Mouse (Mus musculus) kidney, embryonic 14.5 days (tissue): ENCODE data around the gene Parvg. TPM values are rescaled to one million over a fixed set of nuclear protein-coding genes. Genes with fewer than 3 reads are reported as not detected.

Experiments
- ATAC-seq: fragments of 200-750 bp; cut with Nextera tagmentation; 2 replicates; pipeline ENCODE4 v1.8.0; 2017; ENCODE audit warnings: moderate number of reproducible peaks, mild to moderate bottlenecking, moderate TSS enrichment, moderate library complexity; ENCODE audit not compliant: low FRiP score, low TSS enrichment
- H3K27ac ChIP-seq: fragments of 300-500 bp; sonication (generic); 2 replicates; pipeline ENCODE4 v1.5.1; 2014; ENCODE audit warnings: low read depth, mild to moderate bottlenecking, low read length, moderate library complexity, mixed read lengths
- H3K27me3 ChIP-seq: fragments of 300-500 bp; sonication (generic); 2 replicates; pipeline ENCODE4 v1.6.1; 2014; ENCODE audit warnings: mild to moderate bottlenecking, low read length; ENCODE audit not compliant: control insufficient read depth, insufficient read depth
- H3K36me3 ChIP-seq: fragments of 300-500 bp; sonication (generic); 2 replicates; pipeline ENCODE4 v1.6.1; 2014; ENCODE audit warnings: low read length, mixed read lengths; ENCODE audit not compliant: control insufficient read depth, insufficient read depth
- H3K4me1 ChIP-seq: fragments of 300-500 bp; sonication (generic); 2 replicates; pipeline ENCODE4 v1.6.1; 2014; ENCODE audit warnings: low read length, mixed read lengths; ENCODE audit not compliant: control insufficient read depth, insufficient read depth
- H3K4me2 ChIP-seq: fragments of 300-500 bp; sonication (generic); replicated peaks from 2 replicates; pipeline ENCODE4 v1.6.1; 2014; ENCODE audit warnings: low read depth, mild to moderate bottlenecking, low read length
- H3K4me3 ChIP-seq: fragments of 300-500 bp; sonication (generic); 2 replicates; pipeline ENCODE4 v1.5.1; 2014; ENCODE audit warnings: mild to moderate bottlenecking, low read length
- H3K9ac ChIP-seq: fragments of 300-500 bp; sonication (generic); 2 replicates; pipeline ENCODE4 v1.6.1; 2014; ENCODE audit warnings: low read depth, mild to moderate bottlenecking, low read length, moderate library complexity
- H3K9me3 ChIP-seq: fragments of 300-500 bp; sonication (generic); 2 replicates; pipeline ENCODE4 v1.6.1; 2016; ENCODE audit warnings: low read length; ENCODE audit not compliant: control insufficient read depth
- WGBS: fragments of 180-500 bp; shearing (Covaris S2); extraction: QIAGEN DNeasy Blood & Tissue Kit; methylation state at CpG from one replicate; pipeline ENCODE4 v1.1.7; 2014; 5-methylcytosine and 5-hydroxymethylcytosine counted together
- polyA plus RNA-seq: library from polyadenylated mRNA; unstranded; fragments of >200 nt; fragmentation: Nextera tagmentation; extraction: Ambion mirVana; gene quantifications from 2 replicates; pipeline ENCODE4 v1.2.1, GENCODE M21; 2014

Gene Parvg
- 0.70 and 0.94 TPM in 2 replicates for polyA plus RNA-seq

DNA sequence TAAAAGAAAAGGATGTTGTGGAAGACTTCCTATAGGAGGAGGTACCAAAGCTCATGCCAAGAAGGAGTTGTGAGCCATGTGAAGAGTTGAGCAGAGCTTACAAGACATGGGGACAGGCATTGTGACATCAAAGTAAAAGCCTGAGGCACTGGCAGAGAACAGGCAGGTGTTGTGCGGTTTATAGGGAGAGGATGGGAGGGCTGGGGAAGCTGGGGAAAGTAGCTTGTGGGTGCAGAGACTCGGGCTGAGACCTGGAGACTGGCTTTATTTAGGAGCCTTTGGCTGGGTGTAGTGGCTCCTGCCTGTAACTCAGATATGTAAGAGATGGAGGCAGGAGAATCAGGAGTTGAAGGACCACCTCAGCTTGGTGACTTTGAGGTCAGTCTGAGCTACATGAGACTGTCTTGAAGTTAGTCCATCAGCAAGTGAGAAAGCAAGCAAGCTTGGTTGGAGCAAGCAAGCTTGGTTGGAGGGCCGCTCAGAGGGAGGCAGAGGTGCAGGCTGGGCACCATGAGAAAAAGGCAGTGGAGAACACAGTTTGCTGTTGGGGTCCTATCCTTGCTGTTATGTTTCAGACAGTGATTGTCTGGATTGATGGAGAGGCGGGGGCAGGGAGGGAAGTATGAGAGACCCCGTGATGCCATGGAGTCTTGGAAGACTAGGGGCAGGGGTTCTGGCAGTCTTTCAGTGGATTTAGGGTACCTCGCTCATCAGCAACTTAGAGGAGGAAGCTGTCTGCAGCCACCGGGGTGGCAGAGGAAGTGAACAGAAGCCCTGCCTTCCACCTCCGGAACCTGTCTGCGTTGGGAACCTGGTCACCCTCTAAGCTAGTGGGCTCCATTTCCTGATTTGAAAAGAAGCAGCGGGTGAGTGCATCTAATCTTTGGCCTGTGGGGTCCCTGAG is at the start of gene Parvg:
Gene Parvg, plus strand, starts transcription at position 61 of the 904 bp plus-strand sequence.
- no peaks in the 10 kb centered on the region for H3K9me3 ChIP-seq
- no peaks in the 10 kb centered on the region for H3K27me3 ChIP-seq
- ATAC-seq, result no peak
- H3K4me1 ChIP-seq, result peaks cover 13% of the 10 kb centered on the region; the same call in 1 of the 2 replicates
- no peak within 1 kb of the TSS for H3K27ac ChIP-seq
- no peaks in the 10 kb centered on the region for H3K36me3 ChIP-seq
- 84% methylated on average over 10 of the region's 10 CpGs for WGBS
- H3K4me2 ChIP-seq, result no peak within 1 kb of the TSS
- no peak within 1 kb of the TSS for H3K9ac ChIP-seq
- no peak within 1 kb of the TSS for H3K4me3 ChIP-seq

- Histone ChIP-seq H3K27ac (no peak overlapping the region), H3K4me1 (no peaks in the 10 kb centered on the region), H3K9me3 (no peaks in the 10 kb centered on the region), H3K36me3 (no peaks in the 10 kb centered on the region), H3K27me3 (no peaks in the 10 kb centered on the region), H3K4me2 (no peak overlapping the region), H3K4me3 (no peak overlapping the region), H3K9ac (no peak overlapping the region)
- 73% methylated on average over 4 of the region's 4 CpGs for WGBS
- no peak for ATAC-seq
These were observed 47.8 kb upstream of the Parvg start for GRCm38 (mm10) chr15:84276066-84276465.

DNA sequence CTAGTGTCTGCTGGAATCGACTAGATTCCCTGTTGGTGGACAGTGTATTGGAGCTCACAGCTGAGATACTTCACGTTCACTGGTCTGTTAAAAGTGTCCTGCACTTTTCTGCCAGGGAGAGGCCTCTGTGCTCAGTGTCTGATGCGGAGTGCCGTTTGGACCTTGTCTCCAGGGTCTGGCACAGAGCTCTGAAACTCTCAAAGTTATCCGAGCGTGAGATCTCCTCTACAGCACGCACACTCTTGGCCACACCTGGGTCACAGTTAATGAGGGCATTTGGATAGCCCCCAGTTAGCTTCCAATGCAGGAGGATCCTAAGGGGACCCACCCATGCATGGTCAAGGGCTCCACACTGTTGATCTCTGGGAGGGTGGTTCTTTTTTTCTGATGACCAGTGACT is 45.7 kb upstream of the Parvg start:
- Histone ChIP-seq H3K9me3 (no peaks in the 10 kb centered on the region), H3K4me2 (no peak overlapping the region), H3K4me1 (no peaks in the 10 kb centered on the region), H3K36me3 (no peaks in the 10 kb centered on the region), H3K4me3 (no peak overlapping the region), H3K27me3 (no peaks in the 10 kb centered on the region), H3K27ac (no peak overlapping the region), H3K9ac (no peak overlapping the region)
- WGBS, result 48% methylated on average over 7 of the region's 7 CpGs
- no peak; the same call in 1 of the 2 replicates for ATAC-seq

DNA sequence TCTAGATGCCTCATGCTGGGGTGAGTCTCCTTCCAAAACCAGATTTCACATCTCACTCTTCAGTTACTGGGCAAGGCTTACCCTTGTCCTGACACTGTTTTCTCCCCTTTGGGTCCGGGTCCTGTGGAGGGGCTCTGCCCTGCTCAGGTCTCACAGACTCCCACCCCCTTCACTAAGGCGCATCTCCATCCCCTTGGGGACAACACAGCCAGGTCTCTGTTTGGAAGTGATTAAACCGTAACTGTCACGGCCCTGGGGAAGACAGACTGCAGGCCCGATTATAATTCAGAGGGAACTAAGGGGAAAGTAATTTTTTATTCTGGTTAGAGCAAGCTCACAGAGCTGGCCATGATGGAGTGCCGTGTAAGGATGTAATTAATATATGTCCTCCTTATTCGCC is 45.2 kb upstream of the Parvg start:
- 56% methylated on average over 7 of the region's 7 CpGs for WGBS
- Histone ChIP-seq H3K9ac (no peak overlapping the region), H3K27ac (no peak overlapping the region), H3K27me3 (no peaks in the 10 kb centered on the region), H3K4me2 (no peak overlapping the region), H3K9me3 (no peaks in the 10 kb centered on the region), H3K36me3 (no peaks in the 10 kb centered on the region), H3K4me3 (no peak overlapping the region), H3K4me1 (no peaks in the 10 kb centered on the region)
- ATAC-seq, result no peak

DNA sequence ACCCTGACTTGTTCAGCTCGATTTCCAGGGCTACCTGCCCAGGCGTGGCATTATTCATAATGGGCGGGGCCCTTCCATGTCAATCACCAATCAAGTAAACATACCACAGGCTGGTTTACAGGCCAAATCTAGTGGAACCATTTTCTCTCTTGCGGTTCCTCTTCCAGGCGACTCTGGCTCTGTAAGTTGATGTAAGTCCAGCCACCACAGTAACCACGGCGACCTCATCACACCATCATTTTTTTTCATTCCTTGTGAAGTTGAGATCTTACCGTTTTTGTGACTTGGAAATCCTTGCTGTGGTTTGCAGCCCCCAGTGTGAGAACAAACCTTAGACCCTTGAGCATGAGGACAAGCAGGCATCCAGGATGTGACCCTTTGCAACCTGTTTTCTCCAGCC is 43.5 kb upstream of the Parvg start:
- ATAC-seq, result no peak
- Histone ChIP-seq H3K9ac (no peak overlapping the region), H3K27ac (no peak overlapping the region), H3K36me3 (no peaks in the 10 kb centered on the region), H3K4me2 (no peak overlapping the region), H3K4me1 (no peaks in the 10 kb centered on the region), H3K27me3 (no peaks in the 10 kb centered on the region), H3K4me3 (no peak overlapping the region), H3K9me3 (no peaks in the 10 kb centered on the region)
- 84% methylated on average over 8 of the region's 8 CpGs for WGBS

DNA sequence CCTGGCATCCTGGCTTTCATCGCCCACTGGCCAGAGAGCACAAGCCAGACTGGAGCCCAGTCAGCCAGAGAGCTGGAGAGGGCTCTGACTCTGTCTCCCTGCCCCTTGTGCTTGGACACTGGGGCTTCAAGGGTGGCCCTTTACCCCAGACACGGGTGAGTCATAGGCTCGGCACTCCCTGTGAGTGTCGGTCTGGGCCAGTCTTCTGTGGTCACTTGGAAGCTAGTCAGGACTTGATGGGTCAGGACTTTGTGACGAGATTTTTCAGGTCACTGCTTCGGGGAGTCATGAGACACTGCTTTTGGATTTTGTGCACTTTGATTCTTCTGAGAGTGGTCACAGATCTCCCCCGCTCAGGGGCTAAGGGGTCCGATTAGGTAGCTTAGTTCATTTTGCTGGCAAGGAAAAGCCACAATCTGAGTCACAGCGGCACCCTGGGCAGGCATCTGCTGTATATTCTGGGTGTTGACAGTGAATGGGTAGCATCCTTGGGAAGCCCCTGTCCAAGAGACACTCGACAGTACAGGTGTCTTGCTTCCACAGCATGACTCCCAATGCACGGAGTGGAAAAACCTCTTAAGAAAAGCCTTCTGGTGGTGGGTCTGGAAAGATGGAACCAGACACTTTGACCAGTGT is 43.0 kb upstream of the Parvg start:
- no peak for ATAC-seq
- Histone ChIP-seq H3K4me2 (no peak overlapping the region), H3K4me3 (no peak overlapping the region), H3K27me3 (no peaks in the 10 kb centered on the region), H3K27ac (no peak overlapping the region), H3K36me3 (no peaks in the 10 kb centered on the region), H3K4me1 (no peaks in the 10 kb centered on the region), H3K9me3 (no peaks in the 10 kb centered on the region), H3K9ac (no peak overlapping the region)
- 85% methylated on average over 11 of the region's 11 CpGs for WGBS

- ATAC-seq, result no peak
- WGBS, result 77% methylated on average over 20 of the region's 20 CpGs
These were observed 41.4 kb upstream of the Parvg start for GRCm38 (mm10) chr15:84282206-84283085.

GRCm38 (mm10) chr15:84284059-84284458 is 39.8 kb upstream of the Parvg start:
- H3K27ac ChIP-seq, result no peak overlapping the region
- 65% methylated on average over 5 of the region's 5 CpGs for WGBS
- no peaks in the 10 kb centered on the region for H3K36me3 ChIP-seq
- no peak overlapping the region for H3K4me3 ChIP-seq
- ATAC-seq, result no peak
- H3K9me3 ChIP-seq, result no peaks in the 10 kb centered on the region
- no peaks in the 10 kb centered on the region for H3K27me3 ChIP-seq
- no peak overlapping the region for H3K4me2 ChIP-seq
- no peaks in the 10 kb centered on the region for H3K4me1 ChIP-seq
- no peak overlapping the region for H3K9ac ChIP-seq

More at GRCm38 (mm10) chr15:84282206-84283085, 41.4 kb upstream of the Parvg start:
- Histone ChIP-seq H3K27me3 (no peaks in the 10 kb centered on the region), H3K4me1 (no peaks in the 10 kb centered on the region), H3K27ac (no peak overlapping the region), H3K4me2 (no peak overlapping the region), H3K36me3 (no peaks in the 10 kb centered on the region), H3K4me3 (no peak overlapping the region), H3K9ac (no peak overlapping the region), H3K9me3 (no peaks in the 10 kb centered on the region)
